Mouse (Mus musculus): ENCODE results near the gene Capn5.

The Capn5 gene

GRCm38 (mm10) chr7:98148721-98149407, 29.2 kb downstream of the Capn5 start:
- DNase-seq (ENCODE audit: low spot score in 2 of 2), result no peak

DNA sequence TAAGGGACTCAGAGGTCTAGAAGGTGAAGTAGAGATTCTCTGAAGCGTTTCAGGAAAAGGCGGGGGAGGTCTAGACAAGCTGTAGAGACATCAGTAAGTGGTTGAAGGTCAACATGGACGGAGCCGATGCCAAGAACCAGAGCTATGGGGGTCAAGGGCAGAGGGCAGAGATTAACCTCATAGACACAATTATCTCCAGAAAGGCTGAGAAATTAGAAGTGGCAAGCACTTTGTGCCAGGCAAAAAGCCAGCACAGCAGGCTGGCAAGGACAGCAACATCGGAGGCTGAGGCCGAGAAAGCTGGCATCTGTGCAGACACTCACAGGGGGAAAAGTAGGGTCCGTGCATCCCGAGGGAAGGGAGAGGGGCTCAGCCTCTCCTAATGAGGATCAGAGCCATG, 30.3 kb downstream of the Capn5 start:
- no peak for DNase-seq (ENCODE audit: low spot score in 2 of 2)

GRCm38 (mm10) chr7:98146447-98146845, 31.6 kb downstream of the Capn5 start:
- no peak for DNase-seq (ENCODE audit: low spot score in 2 of 2)

- no peak for DNase-seq (ENCODE audit: low spot score in 2 of 2)
Observed at GRCm38 (mm10) chr7:98145842-98146446, 32.1 kb downstream of the Capn5 start.

- no peak for DNase-seq (ENCODE audit: low spot score in 2 of 2)
Observed at GRCm38 (mm10) chr7:98145402-98145801, 32.7 kb downstream of the Capn5 start, which contains the start of gene Omp. Gene Omp (minus strand): TSS chr7:98145502.

GRCm38 (mm10) chr7:98142648-98143047, 35.4 kb downstream of the Capn5 start:
- no peak for DNase-seq (ENCODE audit: low spot score in 2 of 2)

DNA sequence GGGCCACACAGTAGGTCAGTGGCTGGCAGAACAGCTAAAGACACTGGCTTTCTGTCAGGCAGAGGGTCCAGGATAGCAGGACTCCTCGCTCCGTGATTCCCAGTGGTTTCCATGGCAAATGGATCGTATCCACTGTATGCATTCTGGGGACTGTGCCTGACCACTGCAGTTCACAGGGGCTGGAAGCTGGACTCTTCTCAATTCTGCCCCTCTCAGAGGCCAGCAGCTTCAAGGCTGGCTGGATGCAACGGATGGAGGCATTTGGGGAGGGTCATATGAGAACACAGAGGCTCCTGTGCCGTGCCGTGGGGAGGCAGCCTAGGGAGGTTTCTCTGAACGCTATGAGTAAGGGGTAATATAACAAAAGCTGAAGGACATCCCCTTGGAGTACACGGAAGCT, 35.8 kb downstream of the Capn5 start:
- DNase-seq (ENCODE audit: low spot score in 2 of 2), result no peak

DNA sequence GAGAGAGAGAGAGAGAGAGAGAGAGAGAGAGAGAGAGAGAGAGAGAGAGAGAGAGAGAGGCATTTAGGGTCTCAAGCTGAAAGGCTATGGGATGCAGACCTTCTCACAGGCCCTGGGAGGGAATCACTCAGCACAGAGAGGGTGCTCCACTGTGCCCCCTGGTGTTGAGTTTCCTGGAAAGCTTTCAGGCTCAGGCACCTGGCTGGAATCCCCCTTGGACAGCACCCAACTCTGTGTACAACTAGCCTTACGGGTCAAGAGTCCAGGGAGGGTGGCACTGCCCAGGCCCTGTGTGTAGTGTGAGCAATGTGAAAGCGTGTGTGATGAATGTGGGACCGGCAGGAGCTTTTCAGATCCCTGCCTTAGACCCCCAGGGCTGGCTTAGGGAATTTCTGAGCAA, 36.9 kb downstream of the Capn5 start:
- DNase-seq (ENCODE audit: low spot score in 2 of 2), result no peak

- no peak for DNase-seq (ENCODE audit: low spot score in 2 of 2)
Observed at GRCm38 (mm10) chr7:98140597-98140996, 37.5 kb downstream of the Capn5 start.

GRCm38 (mm10) chr7:98139216-98139615, 38.9 kb downstream of the Capn5 start:
- DNase-seq (ENCODE audit: low spot score in 2 of 2), result no peak

- DNase-seq (ENCODE audit: low spot score in 2 of 2), result no peak
Observed at GRCm38 (mm10) chr7:98137995-98138394, 40.1 kb downstream of the Capn5 start.

GRCm38 (mm10) chr7:98137583-98137982, 40.5 kb downstream of the Capn5 start:
- no peak for DNase-seq (ENCODE audit: low spot score in 2 of 2)

DNA sequence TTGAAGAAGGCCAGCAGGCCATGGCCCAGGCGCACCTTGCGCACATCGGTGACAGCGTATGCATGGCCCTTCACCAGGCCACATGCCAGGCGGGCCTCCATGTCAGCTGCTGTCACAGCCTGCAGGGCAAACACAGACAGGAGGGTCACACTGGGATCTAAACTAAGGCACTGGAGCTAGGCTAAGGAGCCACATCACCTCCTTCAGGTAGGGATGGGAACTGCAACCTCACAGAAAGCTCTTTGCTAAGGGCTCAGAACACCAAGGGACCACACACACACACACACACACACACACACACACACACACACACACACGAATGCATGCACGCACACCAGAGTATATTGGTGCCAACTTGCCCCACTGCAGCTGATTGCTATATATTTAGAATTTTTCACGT, 46.3 kb downstream of the Capn5 start:
- no peak for DNase-seq (ENCODE audit: low spot score in 2 of 2)

- DNase-seq (ENCODE audit: low spot score in 2 of 2), result no peak
Observed at GRCm38 (mm10) chr7:98125473-98125872, 52.6 kb downstream of the Capn5 start.

- DNase-seq (ENCODE audit: low spot score in 2 of 2), result no peak
Observed at GRCm38 (mm10) chr7:98124701-98125100, 53.4 kb downstream of the Capn5 start.

DNA sequence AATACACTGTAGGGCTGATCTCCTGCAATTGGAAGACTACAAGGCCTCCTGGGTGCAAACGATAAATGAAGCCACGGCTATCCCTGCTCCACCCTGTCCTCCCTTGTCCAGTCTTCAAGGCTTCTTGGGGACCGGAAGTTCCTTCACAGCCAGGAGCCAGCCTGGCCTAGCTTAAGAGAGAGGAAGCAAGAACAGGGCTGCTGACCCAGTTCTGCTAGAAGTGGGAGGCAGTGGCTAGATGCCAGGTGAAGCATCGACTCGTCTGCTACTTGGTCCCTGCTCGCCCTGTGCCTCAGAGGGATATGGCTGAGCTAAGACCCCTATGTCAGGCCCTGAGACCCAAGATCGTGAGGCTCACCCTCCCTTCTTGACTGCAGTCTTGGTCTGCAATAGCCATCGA, 56.4 kb downstream of the Capn5 start:
- DNase-seq (ENCODE audit: low spot score in 2 of 2), result no peak

DNA sequence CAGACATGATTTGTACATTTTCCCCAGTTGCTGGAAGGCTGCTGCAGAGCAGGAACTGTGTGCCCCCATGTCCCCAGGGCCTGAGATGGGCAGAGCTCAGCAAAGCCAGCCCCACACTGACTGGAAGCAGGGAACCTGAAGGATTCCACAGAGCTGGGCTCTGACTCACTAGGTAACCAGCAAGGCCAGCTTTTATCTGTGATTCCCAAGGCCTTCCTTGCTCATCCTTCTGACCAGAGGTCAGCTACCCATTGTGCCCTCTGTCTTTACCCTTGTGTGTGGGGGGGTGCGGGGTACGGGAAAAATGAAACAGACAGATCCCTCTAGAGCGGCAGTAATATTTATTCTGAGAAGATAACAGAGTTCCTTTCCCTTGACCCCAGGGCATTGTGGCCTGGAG, 56.8 kb downstream of the Capn5 start:
- DNase-seq (ENCODE audit: low spot score in 2 of 2), result no peak

DNA sequence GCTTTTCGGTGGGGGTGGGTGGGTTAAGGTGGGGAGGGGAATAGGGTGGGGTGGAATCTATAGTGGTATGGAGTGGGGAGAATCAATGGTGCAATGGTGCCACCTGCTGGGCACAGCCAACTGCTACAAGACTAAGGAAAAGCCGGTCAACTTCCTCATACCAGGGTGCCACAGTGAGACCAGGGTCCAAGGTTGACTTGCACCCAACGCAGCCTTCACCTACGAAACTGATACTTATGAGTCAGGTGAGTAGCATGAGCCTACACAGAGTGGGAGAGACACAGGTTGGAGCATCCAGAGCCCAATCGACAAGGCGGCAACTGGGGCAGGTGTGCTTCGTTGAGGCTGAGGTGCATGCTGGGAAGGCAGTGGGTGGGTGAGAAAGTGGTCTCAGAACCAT, 57.7 kb downstream of the Capn5 start:
- DNase-seq (ENCODE audit: low spot score in 2 of 2), result peak in 1 of 2 experiments; percentile 68

DNA sequence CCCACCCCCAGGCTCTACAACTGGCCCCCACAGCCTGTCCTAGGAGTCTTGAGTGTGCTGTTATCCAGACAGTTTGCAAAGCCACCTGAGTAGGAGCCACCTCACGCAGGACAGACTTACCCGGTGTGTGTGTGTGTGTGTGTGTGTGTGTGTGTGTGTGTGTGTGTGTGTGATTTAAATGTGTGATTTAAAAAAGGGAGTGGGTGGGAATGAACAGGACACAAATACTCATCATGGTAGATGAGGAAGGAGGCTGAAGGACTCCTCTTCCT, 58.2 kb downstream of the Capn5 start:
- DNase-seq (ENCODE audit: low spot score in 2 of 2), result no peak

GRCm38 (mm10) chr7:98119179-98119960, 58.7 kb downstream of the Capn5 start, which contains the start of gene Myo7a:
Gene Myo7a (minus strand): TSS chr7:98119524.
- DNase-seq (ENCODE audit: low spot score in 2 of 2), result no peak

DNA sequence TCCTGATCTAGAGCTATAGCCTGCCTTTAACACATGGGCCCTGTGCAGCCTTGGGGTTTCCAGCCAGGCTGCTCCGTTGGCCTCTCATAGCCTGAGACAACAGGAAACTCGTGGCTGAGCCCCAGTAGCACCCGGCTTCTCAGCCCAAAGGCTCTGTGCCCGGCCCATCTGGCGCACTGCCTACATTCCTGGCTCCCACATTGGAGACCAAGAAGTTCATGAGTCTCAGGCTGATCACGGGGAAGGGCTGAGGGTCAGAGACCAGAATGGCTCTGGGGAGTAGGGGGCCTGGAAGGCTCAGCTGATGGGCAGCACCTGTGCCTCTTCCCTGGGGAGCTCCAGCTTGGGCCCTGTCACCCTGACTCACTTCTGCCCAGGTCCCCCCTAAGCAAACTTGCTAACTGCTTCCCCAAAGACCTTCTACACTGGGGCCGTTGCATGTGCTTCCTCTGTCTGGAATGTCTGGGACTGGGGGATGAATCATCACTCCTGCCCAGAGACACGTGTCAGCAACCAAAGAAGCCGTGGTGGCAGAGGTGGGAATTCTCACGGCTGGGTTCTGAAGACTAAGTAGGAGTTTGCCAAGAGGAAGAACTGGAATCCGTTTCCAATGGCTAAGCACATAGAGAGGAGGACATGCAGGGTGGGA, 60.9 kb downstream of the Capn5 start:
- DNase-seq (ENCODE audit: low spot score in 2 of 2), result no peak

DNA sequence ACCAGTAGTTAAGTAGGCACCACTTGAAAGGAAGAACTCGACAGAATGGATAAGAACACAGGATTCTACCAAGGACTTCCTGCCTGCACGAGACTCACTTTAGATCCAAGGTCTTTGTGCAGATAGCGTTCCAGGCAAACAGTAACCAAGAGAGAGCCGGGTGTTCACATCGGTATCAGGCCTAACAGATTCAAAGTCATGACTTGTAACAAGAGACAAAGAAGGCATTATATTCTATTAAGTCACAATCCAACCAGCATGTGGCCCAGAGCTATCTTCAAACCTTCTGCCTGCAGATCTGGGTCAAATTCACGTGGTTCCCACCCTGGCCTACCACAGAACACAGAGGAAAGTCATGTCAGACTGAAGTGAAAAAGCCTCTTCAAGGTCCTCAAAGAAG, 63.4 kb downstream of the Capn5 start:
- no peak for DNase-seq (ENCODE audit: low spot score in 2 of 2)

DNA sequence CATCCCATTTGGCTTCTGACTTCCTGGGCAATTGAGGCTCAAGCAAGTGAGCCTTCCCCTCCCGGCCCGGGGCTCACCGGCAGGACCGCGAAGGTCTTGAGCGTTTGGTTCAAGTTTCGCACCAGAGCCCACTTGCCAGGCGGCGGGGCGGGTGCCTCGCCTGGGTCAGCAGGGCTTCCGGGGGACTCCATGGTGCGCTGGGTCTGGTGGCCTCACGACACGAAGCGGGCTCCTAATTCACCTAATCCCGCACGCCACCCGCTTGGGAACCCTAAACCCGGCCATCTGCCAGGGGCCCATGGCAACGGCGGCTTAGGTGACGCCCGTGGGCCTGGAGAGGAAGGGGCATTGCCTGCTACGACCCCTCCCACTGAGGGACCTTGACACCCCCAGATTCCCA, 66.8 kb downstream of the Capn5 start:
- no peak for DNase-seq (ENCODE audit: low spot score in 2 of 2)
